Mouse (Mus musculus) urinary bladder, postnatal 36 days (tissue): ENCODE measurements at regions not wholly inside any gene's neighbourhood (a gene's known extent, or its start where the extent isn't known, plus 50 kb on each side); places are given as distances from the start of the nearest gene placed in this dataset.

Source experiments
- DNase-seq, 2 experiments: peaks; one replicate each; pipeline ENCODE4 v3.0.0; 2022; ENCODE audit warnings: low spot score in 2 of 2, mixed read lengths in 1 of 2

GRCm38 (mm10) chr14:48330965-48331622, 114.8 kb upstream of the Tmem260 start:
- DNase-seq, result peak in 1 of 2 experiments; percentile 21

DNA sequence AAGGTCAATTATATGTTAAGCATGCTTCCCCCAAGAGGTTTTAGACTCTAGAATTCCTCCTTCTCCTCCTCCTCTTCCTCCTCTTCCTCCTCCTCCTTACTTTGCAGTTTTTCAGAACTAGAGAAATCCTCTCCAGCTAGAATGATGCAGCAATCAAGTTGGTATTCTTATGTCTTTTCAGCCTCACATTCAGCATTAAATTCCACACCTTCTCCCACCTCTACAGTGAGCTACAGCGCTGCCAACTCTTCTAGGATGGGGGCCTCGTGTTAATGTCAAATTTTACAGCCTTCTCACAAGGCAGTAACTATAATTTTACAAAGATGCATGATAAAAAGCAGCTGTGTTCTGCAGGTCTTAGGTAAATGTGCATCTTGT, 114.3 kb upstream of the Tmem260 start:
- no peak for DNase-seq

- no peak for DNase-seq
Measured at GRCm38 (mm10) chr14:48332193-48332592, 113.7 kb upstream of the Tmem260 start.

DNA sequence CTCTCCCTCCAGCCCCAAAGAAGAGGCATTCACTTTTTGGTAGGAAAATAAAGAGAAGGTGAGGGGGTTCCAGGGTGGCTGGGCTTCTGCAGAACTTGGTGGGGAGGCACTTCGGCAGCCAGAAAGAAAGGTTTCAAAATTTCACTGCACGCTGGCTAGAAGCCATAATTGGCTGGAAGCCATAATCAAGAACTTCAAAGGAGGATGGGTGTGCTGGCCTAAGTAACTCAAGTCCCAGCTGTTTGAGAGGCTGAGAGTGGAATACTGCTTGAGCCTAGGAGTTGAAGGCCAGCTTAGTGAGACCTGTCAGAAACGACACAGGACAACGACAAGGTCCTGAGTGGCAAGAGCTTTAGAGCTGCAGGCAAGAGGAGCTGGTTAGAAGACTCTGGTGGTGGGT, 113.3 kb upstream of the Tmem260 start:
- peak in 1 of 2 experiments; percentile 26 for DNase-seq

DNA sequence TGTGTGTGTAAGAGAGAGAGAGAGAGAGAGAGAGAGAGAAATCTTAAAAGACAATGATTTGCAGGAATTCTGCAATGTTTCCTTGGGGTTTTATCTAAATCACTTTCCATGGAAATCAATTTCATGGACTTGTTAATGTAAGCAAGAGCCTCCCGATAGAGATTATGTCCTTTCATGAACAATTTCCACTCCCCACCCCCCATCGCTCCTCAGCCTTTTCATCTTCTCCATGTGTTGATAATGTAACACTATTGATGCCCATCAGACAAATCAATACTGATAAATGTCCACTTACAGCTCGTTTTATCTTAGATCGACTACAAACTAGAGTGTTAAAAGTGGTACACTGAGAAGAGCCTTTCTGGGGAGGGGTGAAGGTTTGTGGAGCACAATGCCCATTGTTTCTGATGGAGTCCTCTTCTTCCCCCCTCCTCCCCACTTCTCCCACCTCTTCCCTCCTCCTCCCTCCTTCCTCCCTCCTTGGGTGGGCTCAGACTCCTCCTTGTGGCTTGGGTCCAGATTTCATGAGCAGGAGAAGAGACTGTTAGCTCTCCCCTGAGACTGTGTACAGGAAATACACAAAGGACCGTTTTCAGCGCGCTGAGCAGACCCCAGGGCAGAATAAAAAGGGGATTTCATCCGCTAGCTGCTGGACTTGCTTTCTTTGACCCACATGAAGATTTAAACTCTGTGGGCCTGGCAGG, 111.7 kb upstream of the Tmem260 start:
- no peak for DNase-seq

GRCm38 (mm10) chr14:48339434-48339833, 106.5 kb upstream of the Tmem260 start:
- DNase-seq, result no peak

DNA sequence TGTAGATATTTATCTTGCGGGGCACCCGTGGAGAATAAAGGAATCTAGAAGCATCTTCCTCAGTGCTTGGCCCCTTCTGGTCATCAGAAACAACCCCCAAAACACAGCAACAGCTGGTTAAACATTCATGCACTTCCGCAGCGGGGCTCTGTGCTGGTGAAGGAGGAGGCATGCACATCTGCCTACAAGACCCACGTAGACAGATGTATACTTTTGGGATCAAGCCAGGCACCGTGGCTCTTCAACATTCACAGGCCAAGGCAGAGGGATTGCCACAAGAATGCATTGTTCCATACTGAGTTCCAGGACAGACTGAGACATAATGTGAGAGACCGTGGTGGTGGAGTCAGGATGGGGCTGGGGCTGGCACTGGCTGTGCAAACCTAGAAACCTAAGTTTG, 103.0 kb upstream of the Tmem260 start:
- no peak for DNase-seq

GRCm38 (mm10) chr14:48345956-48346355, 100.0 kb upstream of the Tmem260 start:
- DNase-seq, result no peak

GRCm38 (mm10) chr14:48349392-48350044, 96.4 kb upstream of the Tmem260 start:
- no peak for DNase-seq

- DNase-seq, result no peak
Measured at GRCm38 (mm10) chr14:48351652-48352051, 94.3 kb upstream of the Tmem260 start.

- no peak for DNase-seq
Measured at GRCm38 (mm10) chr14:48352825-48353224, 93.1 kb upstream of the Tmem260 start.

- DNase-seq, result no peak
Measured at GRCm38 (mm10) chr14:48354176-48354575, 91.7 kb upstream of the Tmem260 start.

GRCm38 (mm10) chr14:48357441-48357840, 88.5 kb upstream of the Tmem260 start:
- DNase-seq, result no peak

DNA sequence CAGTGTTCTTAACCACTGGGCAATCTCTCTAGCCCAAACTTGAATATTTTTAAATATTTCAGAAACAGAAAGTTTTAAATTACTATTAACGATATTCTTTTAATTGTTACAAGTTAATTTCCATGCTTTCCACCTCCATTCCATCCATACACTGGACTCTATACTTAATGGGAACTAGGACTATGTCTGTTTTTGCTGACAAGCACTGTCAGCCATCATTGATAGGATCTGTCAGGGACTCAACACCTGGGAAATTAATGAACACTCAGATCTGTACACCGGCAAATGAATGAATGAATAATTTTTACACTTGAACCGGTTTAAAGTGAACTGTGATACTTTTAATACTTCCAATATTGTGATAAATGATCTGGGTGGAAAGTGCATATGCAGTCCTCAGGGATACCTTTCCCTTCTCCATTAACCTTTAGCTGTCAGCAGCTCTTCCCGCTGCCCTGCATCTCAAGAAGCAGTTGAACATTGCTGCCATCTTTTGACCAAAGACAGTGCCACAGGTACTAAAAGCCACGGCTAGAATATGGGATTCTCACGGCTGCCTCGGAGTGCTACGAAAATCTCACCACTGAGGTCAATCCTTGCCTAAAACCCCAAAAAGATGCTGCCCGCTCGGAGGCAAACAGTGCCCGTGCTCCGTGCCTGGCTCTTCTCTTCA, 87.3 kb upstream of the Tmem260 start:
- no peak for DNase-seq

- no peak for DNase-seq
Measured at GRCm38 (mm10) chr14:48361820-48362219, 84.1 kb upstream of the Tmem260 start.

DNA sequence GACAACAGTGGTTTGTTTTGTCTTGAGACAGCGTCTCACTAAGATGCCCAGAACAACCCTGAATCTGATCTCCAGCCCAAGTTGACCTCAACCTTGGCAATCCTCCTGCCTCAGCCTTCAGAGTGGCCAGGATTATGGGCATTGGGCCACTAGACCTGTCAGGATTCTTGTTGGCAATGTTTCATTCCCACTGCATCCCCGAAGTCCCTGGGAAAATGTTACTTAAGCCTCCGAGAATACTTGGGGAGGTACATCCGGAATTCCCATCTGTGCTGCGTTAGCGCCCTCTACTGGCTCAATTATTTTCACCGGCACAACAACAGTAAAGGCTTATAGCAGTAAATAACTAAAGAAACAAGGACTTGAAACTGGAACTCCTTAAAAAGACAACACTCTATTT, 78.9 kb upstream of the Tmem260 start:
- DNase-seq, result peak; percentile 60 to 71

GRCm38 (mm10) chr14:48370322-48370721, 75.6 kb upstream of the Tmem260 start:
- no peak for DNase-seq

- DNase-seq, result no peak
Measured at GRCm38 (mm10) chr14:48371766-48372165, 74.2 kb upstream of the Tmem260 start.

DNA sequence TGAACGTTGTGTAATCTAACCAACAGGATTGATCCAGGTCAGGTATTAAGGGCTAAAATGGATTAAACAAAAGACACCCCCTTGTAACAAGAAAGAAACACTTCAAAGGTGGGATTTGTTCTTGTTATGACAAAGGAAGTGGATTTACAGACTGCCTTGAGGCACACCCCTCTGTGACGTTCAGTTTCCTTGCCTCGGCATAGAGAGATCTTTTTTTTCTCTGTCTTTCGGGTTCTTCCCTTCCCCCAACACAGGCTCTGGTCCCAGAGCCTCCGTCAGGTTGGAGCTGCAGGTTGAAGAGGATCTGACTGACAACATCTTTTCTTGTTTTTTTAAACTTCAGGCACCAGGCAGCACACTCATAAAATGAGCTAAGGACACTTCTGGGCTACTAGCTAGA, 69.8 kb upstream of the Tmem260 start:
- DNase-seq, result no peak
